Mouse (Mus musculus) mesoderm, embryonic 11.5 days (tissue): ENCODE measurements at regions not wholly inside any gene's neighbourhood (a gene's known extent, or its start where the extent isn't known, plus 50 kb on each side); places are given as distances from the start of the nearest gene placed in this dataset.
A peak's percentile ranks its signal among the peaks of the same experiment; 100 is the strongest.

ENCODE experiments used
- DNase-seq: peaks from one replicate; pipeline ENCODE4 v3.0.0-alpha.2; 2012; ENCODE audit warnings: low read depth, low spot score

DNA sequence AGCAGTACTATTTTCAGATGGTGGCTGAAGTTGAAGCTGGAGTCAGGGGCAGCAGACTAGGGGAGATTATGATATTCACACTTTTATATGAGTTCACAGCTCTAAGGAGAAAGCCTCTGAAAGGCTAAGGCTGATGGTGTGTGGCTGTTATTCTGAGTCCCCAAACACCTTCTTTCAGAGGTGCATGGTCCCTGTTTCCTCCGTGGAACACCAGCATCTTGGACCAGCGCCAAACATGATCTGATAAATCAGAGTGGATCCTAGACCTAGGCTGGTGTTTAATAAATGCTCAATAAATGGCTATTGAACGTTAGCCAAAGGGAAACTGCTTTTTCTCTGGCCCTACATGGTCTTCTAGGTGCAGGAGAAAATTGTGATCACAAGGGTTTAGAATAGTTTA is 269.2 kb downstream of the Agtpbp1 start:
- DNase-seq: no peak

DNA sequence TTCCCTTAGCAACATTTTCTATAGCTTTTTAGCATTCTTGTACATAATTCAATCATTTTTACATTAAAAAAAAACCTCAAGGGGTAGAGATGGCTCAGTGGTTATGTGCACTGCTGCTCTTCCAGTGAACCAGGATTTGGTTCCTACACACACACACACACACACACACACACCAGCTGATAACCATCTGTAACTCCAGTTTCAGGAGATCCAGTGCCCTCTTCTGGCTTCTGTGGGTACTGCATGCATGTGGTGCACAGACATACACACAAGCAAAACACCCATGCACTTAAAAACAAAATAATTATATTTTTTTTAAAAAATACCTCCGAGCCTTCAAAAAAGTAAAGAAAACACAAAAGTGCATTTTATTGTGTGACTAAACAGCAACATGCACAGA is 270.6 kb downstream of the Agtpbp1 start:
- DNase-seq: peak; percentile 27

DNA sequence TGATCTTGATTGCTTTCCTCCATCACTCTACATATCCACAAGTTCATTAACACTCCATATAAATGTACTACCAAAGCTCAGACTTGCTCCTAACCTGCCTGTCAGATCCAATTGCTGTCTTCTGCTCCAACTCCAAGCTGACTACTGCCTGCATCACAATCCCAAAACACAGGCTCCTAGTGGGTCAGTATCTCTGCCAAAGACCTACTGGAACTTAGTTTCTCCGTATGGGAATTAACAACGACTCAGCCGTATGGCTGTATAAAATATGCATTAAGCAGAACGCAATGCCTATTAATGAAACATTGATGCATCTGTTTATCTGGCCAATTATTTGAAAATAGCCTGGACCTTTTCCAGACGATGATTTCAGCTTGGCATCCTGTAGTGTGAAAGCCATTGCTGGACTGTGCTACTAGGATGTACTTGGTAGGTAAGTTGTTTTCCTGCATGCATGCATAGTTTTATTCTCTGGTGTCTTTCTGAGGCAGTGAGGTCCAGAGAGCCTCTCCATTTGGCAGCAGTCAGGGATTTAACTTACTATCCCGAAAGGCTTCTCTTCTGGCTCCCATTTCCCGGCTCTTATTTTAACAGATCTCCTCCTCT is 271.2 kb downstream of the Agtpbp1 start:
- DNase-seq: no peak

DNA sequence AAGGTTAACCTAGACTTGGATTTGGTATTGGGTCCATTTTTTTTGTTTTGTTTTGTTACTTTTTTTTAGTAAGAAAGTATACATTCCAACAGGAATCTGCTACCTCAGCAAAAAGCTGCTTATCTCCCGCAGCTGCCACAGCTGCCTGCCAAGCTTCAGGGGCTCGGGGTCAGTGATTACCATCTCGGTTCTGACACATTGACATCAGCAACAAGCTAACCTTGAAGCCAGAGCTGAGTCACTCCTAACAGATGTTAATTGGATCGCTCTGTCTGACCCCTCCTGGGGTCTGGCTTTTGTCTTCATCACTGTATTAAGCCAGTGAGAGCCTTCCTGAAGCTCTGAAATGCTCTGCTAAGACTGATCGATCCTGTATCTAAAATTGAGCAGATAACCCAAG is 292.1 kb downstream of the Agtpbp1 start:
- peak; percentile 44 for DNase-seq

DNA sequence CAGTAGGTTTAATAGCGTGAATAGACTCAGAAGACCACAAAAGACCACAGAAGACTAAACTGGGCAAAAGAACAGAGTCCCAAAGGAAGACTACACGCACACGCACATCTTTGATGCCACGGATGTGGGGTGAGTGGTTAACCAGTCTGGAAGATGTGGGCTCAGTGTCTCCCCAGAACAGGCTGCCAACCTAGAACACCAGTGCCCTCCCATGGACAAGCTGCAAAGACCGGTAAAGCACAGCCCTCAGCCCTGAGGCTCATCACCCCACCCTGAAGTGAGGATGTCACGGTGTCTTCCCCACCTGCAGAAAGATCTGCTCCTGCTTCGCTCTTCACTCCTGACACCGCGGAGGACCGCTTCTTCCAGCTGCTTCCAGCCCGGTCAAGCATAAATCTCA is 295.9 kb downstream of the Agtpbp1 start:
- no peak for DNase-seq

DNA sequence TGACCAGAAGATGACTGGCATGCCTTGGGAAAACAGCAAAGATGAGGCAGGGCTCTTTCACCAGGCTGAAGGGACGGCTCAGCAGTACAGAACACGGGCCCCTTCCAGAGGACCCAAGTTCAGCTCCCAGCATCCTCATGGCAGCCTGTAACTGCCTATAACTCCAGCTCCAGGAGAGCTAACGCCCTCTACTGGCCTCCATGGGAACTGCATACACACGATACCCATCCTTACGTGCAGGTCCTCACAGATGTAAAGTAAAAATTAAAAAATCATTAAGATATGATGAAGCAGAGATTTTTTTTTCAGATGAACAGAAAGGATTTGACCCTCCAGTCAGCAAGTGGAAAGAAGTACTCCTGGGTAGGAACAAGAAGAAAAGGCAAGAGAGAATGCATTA is 303.8 kb downstream of the Agtpbp1 start:
- no peak for DNase-seq

DNA sequence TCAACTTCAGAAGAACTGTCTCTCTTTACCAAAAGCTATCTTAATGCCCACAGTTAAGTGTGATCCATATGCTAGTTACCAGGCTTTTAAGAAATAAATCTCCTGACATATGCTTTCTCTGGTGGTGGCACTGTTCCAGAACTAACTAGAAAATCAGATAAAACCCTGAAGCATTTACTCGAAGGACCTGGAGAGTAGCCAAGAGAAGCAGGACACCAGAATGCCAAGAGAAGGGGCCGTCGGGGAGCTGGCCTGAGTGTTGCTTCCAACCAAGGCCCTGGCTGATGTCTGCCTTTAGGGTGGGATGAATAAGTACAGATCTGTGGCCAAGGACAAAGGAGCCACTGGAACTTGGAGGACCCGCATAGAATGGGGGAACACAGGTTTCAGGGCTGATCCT is 305.9 kb downstream of the Agtpbp1 start:
- no peak for DNase-seq

DNA sequence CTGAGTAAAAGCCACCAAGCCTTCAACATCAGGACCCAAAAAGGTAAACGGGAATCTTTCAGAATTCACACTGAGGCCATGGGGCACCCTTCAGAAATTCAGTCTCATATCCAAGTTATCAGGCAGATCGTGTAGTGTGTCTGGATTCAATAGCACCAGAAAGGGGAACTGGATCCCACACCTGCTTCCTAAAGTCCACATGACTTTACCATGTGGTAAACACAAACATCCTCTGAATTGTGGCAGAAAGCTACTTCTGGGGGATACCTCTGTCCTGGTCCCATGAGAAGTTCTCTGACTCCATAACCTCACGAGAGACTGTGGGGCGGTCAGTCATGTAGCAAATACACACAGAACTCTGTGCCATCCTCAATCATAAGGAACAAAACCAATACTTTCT is 313.4 kb downstream of the Agtpbp1 start:
- no peak for DNase-seq

DNA sequence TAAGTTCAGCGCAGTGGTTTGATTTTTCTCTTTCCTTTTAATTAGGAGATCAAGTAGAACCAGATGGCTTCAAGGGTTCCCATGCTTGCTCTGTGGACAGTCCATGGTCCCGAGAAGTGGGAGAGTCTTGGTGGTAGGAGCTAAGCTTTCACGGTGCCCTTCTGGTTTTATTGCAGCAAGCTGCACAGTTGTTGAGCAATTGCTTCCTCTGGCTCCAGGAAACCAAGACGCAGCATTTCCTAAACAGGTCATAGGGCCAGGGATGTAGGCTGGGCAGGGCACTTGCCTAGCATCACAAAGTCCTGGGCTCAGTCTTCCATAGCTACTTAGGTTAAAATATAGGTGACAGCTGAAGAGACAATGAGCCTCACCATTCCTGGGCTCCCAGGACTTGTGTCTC is 318.2 kb downstream of the Agtpbp1 start:
- DNase-seq: no peak

DNA sequence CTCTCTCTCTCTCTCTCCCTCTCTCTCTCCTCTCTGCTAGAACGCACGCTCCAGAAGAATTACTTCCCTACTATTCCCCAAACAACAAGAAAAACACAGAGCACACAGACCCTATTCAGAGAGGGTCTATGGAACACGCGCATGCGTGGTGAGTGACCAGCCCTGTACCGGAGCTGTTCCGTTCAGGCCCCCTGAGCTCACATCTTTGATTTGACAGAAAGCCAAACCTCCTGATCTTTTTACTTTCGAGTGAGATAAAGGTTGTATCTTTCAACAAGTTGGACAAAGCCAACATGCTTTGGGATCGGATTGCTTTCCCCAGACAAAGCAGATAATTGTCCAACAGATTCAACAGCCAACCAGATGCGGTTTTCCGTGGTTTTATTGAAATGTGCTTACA is 320.9 kb downstream of the Agtpbp1 start:
- no peak for DNase-seq

DNA sequence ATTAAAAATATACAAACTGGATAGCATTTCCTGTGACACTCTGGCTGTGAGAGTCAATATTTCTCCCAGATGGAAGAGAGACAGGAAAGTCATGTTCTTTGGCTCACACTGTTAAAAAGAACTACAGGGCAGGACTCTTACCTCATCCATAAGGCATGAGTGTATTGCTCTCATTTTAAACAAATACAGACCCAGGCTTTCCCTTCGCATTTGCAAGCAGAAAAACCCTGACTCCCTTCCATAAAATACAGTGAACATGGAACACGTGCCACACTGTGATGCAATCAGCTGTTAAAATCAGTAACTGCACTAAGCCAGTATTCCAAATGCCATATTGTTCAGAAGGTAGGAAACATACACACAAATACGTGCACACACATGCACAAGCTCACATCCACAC is 323.1 kb downstream of the Agtpbp1 start:
- DNase-seq: no peak

DNA sequence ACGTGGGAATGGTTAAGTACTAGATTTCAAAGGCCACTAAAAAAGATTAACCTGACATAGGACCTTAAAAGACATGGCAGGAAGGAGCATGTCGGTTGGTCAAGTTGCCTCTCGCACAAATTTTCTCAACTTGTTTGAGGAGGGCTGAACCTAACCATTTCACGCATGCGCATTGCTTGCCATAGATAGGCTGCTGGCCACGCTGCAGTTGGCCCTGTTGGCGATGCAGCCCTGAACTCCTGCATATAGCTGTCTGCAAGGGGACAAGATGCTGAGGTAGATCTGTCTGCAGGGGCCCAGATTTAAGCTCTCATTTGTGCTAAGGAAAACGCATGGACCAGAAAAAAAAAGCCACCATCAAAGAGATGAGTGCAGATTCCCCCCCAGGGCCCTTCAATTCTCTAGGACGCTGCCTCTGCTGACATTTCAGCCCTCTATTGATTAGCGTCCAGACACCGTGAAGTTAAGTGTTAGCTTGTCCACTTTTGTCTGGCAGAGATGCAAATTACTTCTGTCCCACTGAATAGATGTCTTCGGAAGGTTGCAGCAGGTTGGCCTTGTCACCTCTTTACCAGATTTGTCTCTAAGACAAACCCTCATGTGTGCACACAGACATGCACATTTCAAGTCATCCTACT is 329.1 kb downstream of the Agtpbp1 start:
- DNase-seq: peak; percentile 54

DNA sequence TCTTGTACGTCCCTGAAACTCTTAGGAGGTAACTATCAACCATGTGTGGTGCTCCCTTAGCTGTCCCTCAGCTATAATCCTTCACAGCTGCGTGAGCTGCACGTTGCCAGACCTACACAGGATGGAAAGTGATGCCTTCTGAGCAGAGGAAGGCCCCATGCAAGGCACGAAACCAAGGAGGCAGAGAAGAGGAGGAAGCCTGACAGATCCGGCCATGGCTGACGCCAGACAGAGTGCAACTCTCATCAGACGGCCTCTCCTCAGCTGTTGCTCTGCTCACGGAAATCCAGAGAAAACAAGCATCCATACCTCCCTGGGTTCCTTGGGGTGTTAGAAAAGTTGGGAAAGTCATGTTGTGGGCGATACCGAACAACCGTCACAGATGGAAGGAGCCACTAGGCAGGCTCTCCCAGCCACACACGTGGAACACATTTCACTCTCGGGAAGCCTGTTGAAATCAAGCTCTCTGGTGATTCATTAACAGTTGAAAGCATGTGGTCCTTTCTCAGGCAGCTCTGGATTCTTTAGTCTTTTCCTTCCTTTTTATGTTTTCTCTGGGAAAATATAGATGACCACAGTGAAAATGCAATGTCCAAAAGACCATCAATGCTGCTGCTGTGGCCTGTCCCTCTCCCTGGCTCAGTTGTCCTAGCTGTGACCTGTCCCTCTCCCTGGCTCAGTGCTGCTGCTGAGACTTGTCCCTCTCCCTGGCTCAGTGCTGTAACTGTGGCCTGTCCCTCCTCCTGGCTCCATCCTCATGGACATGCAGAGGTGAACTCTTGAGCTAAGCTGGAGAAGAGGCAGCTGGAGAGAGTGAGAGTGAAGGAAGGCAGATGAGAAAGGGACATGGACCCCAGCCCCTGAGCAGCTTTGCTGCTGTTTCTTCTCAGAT is 331.1 kb downstream of the Agtpbp1 start:
- no peak for DNase-seq

DNA sequence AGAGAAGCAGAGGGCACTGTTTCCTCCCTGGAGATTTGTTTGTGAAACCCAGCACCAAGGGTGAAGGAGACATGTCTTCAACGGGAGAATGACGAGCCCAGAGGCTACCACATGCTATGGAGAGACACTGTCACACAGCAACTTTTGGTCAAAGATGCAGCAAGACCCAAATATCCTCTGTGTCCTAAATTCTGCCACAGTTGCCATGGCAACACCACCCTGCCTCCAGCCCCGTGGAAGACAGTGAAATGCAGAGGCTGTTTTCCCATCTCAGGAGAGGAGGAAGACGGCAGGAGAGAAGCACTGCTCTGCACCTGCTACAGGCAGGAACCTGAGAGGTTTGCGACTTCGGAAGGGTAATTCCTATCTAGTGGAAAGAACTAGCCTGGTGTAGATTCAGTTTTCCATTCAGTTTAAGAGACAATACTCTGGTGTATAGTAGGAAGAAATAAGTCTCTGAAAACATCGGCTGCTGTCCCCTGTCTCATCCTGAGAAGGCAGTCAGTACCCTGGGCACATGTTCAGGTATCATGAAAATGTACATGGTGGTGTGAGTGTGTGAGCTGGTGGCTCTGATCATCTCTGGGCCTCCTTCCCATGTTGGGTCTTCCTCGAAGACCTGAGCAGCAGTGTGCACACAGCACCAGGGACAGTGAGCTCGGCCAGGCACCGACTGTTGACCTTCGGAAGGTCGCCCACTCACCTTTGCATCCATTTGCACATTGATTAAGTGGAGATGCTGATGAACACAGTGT is 333.6 kb downstream of the Agtpbp1 start:
- DNase-seq: peak; percentile 65

DNA sequence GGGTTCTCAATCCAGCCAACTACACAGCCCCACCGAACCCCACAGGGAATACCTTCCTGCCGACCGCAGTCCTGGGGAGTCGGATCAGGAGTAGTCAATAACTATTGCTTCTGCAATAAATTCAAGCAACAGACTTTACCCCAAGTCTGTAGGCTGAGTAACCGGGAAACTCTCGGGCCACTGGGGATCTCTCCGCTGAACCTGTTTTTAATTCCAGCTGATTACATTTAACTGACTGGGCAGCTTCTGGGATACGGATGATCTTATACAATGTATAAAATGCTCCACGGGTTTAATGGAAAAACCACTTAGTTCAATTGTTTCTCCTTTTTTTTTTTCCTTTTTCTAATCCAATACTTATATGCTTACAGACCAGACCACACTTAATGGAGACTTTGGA is 336.6 kb downstream of the Agtpbp1 start:
- DNase-seq: no peak

DNA sequence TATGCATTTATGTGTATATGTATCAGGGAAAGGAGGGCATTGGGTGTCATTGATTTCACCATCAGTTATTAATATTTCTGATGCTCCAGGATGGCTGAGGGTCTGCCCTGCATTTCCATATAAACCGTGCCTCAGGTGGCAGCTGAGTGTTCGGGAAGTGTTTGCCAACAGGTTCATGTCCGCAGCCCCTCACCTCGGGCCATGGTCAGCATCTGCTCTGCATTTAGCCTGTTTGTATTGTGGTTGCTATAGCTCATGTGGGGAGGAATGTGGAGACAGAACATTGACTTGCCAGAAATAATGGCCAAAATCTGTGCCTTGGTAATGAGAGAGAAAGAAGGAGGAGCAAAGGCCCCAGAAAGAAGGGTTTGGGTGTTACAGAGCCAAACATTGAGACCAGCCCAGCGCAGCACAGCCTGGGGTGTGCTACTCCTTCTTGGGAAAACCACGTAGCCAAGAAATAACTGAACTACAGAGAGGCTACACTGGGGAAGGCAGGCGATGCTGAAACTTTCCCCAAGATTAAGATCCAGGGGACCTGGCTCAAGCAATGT is 338.0 kb downstream of the Agtpbp1 start:
- DNase-seq: no peak

DNA sequence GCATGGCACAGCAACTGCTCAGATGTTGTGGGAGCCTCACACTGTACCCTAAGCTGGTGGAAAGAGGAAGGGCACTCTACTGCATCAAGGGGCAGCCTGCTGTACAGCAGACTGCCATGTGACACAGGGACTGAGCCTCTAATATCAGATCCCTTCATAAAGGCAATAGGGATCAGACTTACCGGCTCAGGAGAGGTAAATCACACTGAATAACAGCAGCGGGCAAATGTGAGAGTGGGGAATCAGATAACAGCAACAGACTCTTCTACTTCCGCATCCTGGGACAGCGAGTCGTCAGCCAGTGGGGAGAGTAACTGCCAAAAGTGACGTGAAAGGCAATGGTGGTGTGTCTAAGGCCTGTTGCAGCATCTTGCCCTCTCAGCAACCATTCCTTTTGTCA is 339.0 kb downstream of the Agtpbp1 start:
- no peak for DNase-seq

DNA sequence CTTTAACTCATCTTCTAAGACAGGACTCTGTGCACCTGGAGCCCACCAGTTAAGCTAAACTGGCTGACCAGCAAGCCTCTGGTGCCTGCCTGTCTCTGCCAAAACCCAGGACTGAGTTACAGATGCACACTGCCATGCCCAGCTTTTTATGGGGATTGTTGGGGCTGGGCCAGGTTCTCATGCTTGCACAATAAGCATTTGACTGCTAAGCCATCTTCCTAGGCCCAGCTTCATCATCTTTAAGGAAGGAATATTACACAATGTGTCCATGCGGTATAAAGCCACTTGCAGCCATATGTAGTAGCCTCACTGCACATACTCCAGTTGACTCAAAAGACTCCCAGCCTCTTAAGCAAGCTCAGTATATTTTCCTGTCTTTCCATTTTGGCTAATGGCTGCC is 340.4 kb downstream of the Agtpbp1 start:
- no peak for DNase-seq

DNA sequence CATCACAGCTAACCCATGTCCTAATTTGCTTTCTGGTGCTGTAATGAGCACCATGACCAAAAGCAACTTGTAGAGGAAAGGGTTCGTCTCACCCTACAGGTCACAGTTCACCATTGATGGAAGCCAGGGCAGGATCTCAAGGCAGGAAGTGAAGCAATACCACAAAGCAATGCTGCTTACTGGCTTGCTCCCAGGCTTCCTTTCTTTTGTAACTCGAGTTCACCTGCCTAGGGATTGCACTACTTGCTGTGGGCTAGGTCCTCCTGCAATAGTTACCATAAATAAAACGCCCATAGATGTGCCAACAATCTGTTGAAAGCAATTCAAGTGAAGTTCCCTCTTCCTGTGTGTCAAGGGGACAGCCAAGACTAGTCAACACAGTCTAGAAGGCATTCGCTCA is 342.4 kb downstream of the Agtpbp1 start:
- DNase-seq: no peak

DNA sequence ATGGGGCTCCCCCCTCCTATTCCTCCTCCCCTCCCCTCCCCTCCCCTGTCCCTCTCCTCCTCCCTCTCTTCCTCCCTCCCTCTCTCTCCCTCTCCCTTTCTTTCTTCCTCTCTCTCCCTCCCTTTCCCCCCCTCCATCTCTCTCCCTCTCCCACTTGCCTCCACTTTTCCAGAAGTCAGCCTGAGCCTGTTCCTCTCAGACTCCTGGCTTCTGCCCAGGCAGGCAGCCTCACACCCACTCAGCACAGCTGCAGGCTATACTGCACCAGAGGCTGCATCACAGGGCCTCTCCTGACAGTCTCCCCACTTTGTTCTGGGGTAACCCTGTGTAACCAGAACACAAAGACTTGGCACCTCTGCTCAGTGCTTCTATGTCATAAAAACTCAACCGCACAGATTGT is 346.3 kb downstream of the Agtpbp1 start:
- DNase-seq: no peak

DNA sequence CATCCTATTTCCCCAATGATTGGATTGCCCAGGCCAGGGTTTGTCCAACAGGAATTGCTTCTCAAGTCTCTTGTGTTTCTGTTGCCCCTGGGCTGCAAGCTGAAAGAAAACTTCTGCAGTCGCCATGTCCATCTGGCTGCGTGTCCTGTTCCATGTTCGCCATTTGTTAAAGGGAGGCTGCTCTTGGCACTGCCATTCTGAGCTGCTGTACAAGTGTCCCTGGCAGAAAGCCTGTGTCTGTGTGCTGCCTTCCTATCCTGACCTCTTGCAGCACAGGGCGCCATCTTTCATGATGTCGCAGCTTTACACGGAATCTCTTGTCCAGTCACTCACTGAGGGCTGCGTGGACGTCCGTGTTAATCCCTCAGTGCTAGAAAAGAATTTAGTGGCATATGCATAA is 349.2 kb downstream of the Agtpbp1 start:
- DNase-seq: no peak

DNA sequence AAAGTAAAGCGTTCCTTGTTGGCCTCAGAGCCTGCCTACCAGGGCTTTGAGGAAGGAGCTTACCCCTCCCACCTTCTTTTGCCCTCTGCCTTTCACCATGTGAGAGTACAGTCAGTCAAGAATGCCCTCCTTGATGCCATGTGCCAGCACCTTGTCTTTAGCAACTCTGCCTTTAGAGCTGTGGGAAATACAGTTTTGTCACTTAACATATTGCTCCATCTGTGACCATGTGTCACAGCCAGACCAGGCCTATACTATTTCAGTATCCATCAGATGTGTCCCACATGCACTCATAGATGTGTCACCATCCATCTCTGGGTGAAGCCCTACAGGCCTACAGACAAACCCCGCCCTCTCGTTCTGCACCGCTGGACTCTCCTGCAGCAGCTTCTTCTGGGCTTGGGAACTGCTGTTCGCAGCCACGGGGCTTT is 355.9 kb downstream of the Agtpbp1 start:
- DNase-seq: no peak
